Mouse (Mus musculus) heart, postnatal 0 days (tissue): ENCODE measurements around the gene Nav2. TPM values are rescaled to one million over a fixed set of nuclear protein-coding genes. Genes with fewer than 3 reads are reported as not detected.

Experiments used
- ATAC-seq: fragments of 200-750 bp; cut with Nextera tagmentation; 2 replicates; pipeline ENCODE4 v1.8.0; 2017; ENCODE audit warnings: low read depth, moderate number of reproducible peaks, moderate library complexity; ENCODE audit not compliant: insufficient read depth
- DNase-seq: peaks from one replicate; pipeline ENCODE4 v3.0.0-alpha.2; 2016; ENCODE audit warnings: low spot score
- H3K27ac ChIP-seq: fragments of 300-500 bp; sonication (generic); 2 replicates; pipeline ENCODE4 v1.5.1; 2014; ENCODE audit warnings: low read depth, mild to moderate bottlenecking
- H3K27me3 ChIP-seq: fragments of 300-500 bp; sonication (generic); 2 replicates; pipeline ENCODE4 v1.6.1; 2014; ENCODE audit warnings: low read length, mixed read lengths; ENCODE audit not compliant: control insufficient read depth, insufficient read depth
- H3K36me3 ChIP-seq: fragments of 300-500 bp; sonication (generic); replicated peaks from 2 replicates; pipeline ENCODE4 v1.6.1; 2014; ENCODE audit warnings: low read length, mixed read lengths; ENCODE audit not compliant: control insufficient read depth, insufficient read depth
- H3K4me1 ChIP-seq: fragments of 300-500 bp; sonication (generic); 2 replicates; pipeline ENCODE4 v1.6.1; 2014; ENCODE audit warnings: antibody characterized with exemption; ENCODE audit not compliant: control insufficient read depth, insufficient read depth
- H3K4me2 ChIP-seq: fragments of 300-500 bp; sonication (generic); 2 replicates; pipeline ENCODE4 v1.6.1; 2014; ENCODE audit warnings: low read depth, mild to moderate bottlenecking, low read length, moderate library complexity
- H3K4me3 ChIP-seq: fragments of 300-500 bp; sonication (generic); 2 replicates; pipeline ENCODE4 v1.5.1; 2014; ENCODE audit warnings: low read depth, low read length
- H3K9ac ChIP-seq: fragments of 300-500 bp; sonication (generic); replicated peaks from 2 replicates; pipeline ENCODE4 v1.6.1; 2014; ENCODE audit warnings: low read depth, low read length, mixed read lengths
- H3K9me3 ChIP-seq: fragments of 300-500 bp; sonication (generic); replicated peaks from 2 replicates; pipeline ENCODE4 v1.6.1; 2016; ENCODE audit warnings: low read length; ENCODE audit not compliant: control insufficient read depth
- CTCF ChIP-seq: IDR thresholded peaks from 2 replicates; pipeline ENCODE4 v1.5.1; 2016; ENCODE audit warnings: antibody characterized with exemption, control low read depth, low read depth
- EP300 ChIP-seq: IDR thresholded peaks from 2 replicates; pipeline ENCODE4 v1.6.1; 2016; ENCODE audit warnings: antibody characterized with exemption, low read depth
- WGBS: fragments of 180-500 bp; shearing (Covaris S2); extraction: QIAGEN DNeasy Blood & Tissue Kit; methylation state at CpG from one replicate; pipeline ENCODE4 v1.1.7; 2014; 5-methylcytosine and 5-hydroxymethylcytosine counted together
- polyA plus RNA-seq: library from polyadenylated mRNA; unstranded; fragments of >200 nt; fragmentation: Nextera tagmentation; extraction: Ambion mirVana; gene quantifications from 2 replicates; pipeline ENCODE4 v1.2.1, GENCODE M21; 2015
- total RNA-seq: library from RNA; depleted of rRNA; stranded (reverse); fragments of >200 nt; gene quantifications from 2 replicates; pipeline ENCODE4 v1.2.3, GENCODE M21; 2014; ENCODE audit warnings: low replicate concordance

Gene Nav2
- total and polyA plus RNA-seq, 2 experiments from 2014 or later: 22.8 to 77.9 TPM

- TF ChIP-seq CTCF (no peak), EP300 (no peak)
- Histone ChIP-seq H3K27ac (no peak overlapping the region), H3K4me3 (no peak overlapping the region), H3K4me2 (no peak overlapping the region), H3K27me3 (no peaks in the 10 kb centered on the region), H3K4me1 (peaks cover 9% of the 10 kb centered on the region), H3K9me3 (no peaks in the 10 kb centered on the region), H3K36me3 (no peaks in the 10 kb centered on the region), H3K9ac (no peak overlapping the region)
- WGBS: 77% methylated on average over 5 of the region's 5 CpGs
- ATAC-seq: no peak
- no peak for DNase-seq
These were observed 170.4 kb downstream of the Nav2 start for GRCm38 (mm10) chr7:49078930-49079329.

- H3K27me3 ChIP-seq: no peaks in the 10 kb centered on the region
- 48% methylated on average over 4 of the region's 4 CpGs for WGBS
- H3K4me2 ChIP-seq: no peak overlapping the region
- H3K9me3 ChIP-seq: no peaks in the 10 kb centered on the region
- ATAC-seq: no peak
- H3K4me3 ChIP-seq: no peak overlapping the region
- TF ChIP-seq CTCF (no peak), EP300 (no peak)
- no peak overlapping the region for H3K9ac ChIP-seq
- DNase-seq: no peak
- H3K27ac ChIP-seq: no peak overlapping the region
- peaks cover 35% of the 10 kb centered on the region for H3K4me1 ChIP-seq
- H3K36me3 ChIP-seq: no peaks in the 10 kb centered on the region
These were observed 174.2 kb downstream of the Nav2 start for GRCm38 (mm10) chr7:49082585-49083165.

- peak overlapping the region; percentile 27; the same call in 1 of the 2 replicates for H3K27ac ChIP-seq
- ATAC-seq: no peak
- no peaks in the 10 kb centered on the region for H3K36me3 ChIP-seq
- H3K4me3 ChIP-seq: no peak overlapping the region
- no peak overlapping the region for H3K9ac ChIP-seq
- no peak for DNase-seq
- no peaks in the 10 kb centered on the region for H3K9me3 ChIP-seq
- peaks cover 44% of the 10 kb centered on the region for H3K4me1 ChIP-seq
- TF ChIP-seq EP300 (no peak), CTCF (no peak)
- H3K27me3 ChIP-seq: no peaks in the 10 kb centered on the region
- WGBS: 37% methylated on average over 8 of the region's 8 CpGs
- H3K4me2 ChIP-seq: no peak overlapping the region
These were observed 176.3 kb downstream of the Nav2 start for GRCm38 (mm10) chr7:49084768-49085167.

- TF ChIP-seq EP300: no peak
- no peak for TF ChIP-seq CTCF
- Histone ChIP-seq H3K4me3 (no peak overlapping the region), H3K4me1 (peaks cover 44% of the 10 kb centered on the region), H3K9me3 (no peaks in the 10 kb centered on the region), H3K27me3 (no peaks in the 10 kb centered on the region), H3K36me3 (no peaks in the 10 kb centered on the region), H3K27ac (peak overlapping the region; percentile 27), H3K9ac (no peak overlapping the region), H3K4me2 (no peak overlapping the region)
- DNase-seq (no peak), ATAC-seq (no peak)
- WGBS: 35% methylated on average over 10 of the region's 10 CpGs
These were observed 177.2 kb downstream of the Nav2 start for GRCm38 (mm10) chr7:49085759-49086158.

- H3K27ac ChIP-seq: peak overlapping the region; percentile 84; the same call in 1 of the 2 replicates
- H3K36me3 ChIP-seq: no peaks in the 10 kb centered on the region
- no peak overlapping the region for H3K4me2 ChIP-seq
- H3K4me3 ChIP-seq: no peak overlapping the region
- no peak for TF ChIP-seq CTCF
- TF ChIP-seq EP300: no peak
- H3K4me1 ChIP-seq: peaks cover 44% of the 10 kb centered on the region
- 42% methylated on average over 5 of the region's 5 CpGs for WGBS
- H3K9me3 ChIP-seq: no peaks in the 10 kb centered on the region
- no peaks in the 10 kb centered on the region for H3K27me3 ChIP-seq
- no peak overlapping the region for H3K9ac ChIP-seq
- no peak for ATAC-seq
- DNase-seq: no peak
These were observed 178.6 kb downstream of the Nav2 start for GRCm38 (mm10) chr7:49087154-49087553.
